Mouse (Mus musculus): ENCODE results near the gene Rab44. TPM values are rescaled to one million over a fixed set of nuclear protein-coding genes. Genes with fewer than 3 reads are reported as not detected.
"Not testable (repeated sequence)": the region's sequence is repeated elsewhere in the genome, so short reads cannot be mapped to it uniquely, and the experiment has no call there.

Gene Rab44
- 4.9 and 5.2 TPM in 2 replicates for polyA plus RNA-seq (2012; rRNA removed)

DNA sequence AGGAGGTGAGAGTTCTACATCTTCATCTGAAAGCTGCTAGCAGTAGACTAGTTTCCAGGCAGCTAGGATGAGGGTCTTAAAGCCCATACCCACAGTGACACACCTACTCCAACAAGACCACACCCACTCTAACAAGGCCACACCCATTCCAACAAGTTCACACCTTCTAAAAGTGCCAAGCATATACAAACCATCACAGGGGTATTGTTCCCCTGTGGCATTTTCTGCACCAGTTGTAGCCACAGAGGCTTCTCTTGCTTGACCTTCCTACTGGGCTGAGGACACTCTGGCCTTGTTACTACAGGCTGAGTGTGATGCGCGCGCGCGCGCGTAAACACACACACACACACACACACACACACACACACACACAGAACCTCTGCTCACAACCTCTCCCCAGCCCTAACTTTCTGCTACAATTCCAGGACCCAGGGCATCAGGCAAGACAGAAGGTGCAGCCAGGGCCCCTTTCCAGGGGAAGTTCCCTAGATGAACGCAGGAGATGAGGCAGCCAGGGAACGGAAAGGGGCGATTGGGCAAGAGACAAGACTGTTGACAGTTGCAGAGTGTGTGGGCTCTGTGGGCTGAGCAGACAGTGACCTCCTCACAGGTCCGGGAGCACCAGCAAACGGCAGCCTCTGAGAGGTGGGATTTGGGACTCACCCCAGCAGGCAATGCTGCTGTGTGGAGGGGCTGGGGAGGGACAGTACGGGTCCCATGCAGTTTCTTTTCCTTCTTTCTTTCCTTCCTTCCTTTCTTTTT, at the start of gene Rab44:
Gene Rab44 (plus strand): TSS at position 555 of the 762 bp plus-strand sequence.
- peaks cover 2% of the 10 kb centered on the region; the same call in 1 of the 2 replicates for H3K4me1 ChIP-seq (ENCODE audit: control insufficient read depth, insufficient read depth, insufficient read length)
- no peaks in the 10 kb centered on the region for H3K27me3 ChIP-seq (ENCODE audit: control insufficient read depth, insufficient read depth, low read length)
- H3K36me3 ChIP-seq (ENCODE audit: control insufficient read depth, insufficient read depth, low read length), result no peaks in the 10 kb centered on the region
- no peak within 1 kb of the TSS for H3K27ac ChIP-seq (ENCODE audit: insufficient read depth, low read length)
- DNase-seq (ENCODE audit: low read depth in 1 of 2, low spot score in 2 of 2), result no peak
- no peak within 1 kb of the TSS for H3K4me3 ChIP-seq (ENCODE audit: extremely low read depth, insufficient read depth, insufficient read length)
- no peak for TF ChIP-seq POLR2A (IDR thresholded peaks at IDR 0.05; ENCODE audit: low read depth, low read length)
- TF ChIP-seq CTCF (IDR thresholded peaks at IDR 0.05; ENCODE audit: extremely low read depth, insufficient read depth, insufficient read length, insufficient replicate concordance), result no peak
- 71% methylated on average over 13 of the region's 13 CpGs for WGBS

DNA sequence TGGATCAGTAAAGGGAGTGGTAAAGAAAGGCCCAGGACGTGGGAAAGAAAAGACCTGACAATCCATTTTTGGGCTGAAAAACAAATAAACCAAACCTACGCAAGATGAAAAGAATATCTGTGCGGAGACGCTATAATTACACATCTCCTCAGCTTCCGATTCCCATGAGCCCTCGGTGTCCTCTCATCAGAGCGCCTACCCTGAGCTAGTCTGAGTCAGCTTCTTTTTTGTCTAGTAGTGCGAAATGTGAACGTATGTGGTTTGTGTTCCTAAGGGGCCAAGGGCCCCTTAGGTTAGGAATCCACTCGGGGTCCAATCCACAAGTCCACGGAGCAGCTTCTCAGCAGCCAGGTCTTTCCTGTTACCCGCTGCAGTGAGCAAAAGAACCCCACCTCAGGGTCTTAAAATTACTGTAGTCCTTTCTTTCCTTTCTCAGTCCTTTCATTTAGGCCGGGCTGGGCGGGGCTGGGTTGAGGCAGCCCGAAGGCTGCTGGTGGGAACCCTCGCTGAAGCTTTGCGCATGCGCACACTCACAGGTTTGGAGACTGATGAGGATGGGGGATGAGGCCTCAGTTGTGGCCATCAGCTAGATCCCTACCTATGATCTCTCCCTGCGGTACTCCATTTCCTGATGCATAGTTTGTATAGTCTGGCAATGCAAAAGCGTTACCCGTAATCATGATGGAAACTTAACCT, 48.6 kb upstream of the Rab44 start:
- Histone ChIP-seq H3K36me3 (ENCODE audit: control insufficient read depth, insufficient read depth, low read length) (no peaks in the 10 kb centered on the region), H3K4me1 (ENCODE audit: control insufficient read depth, insufficient read depth, insufficient read length) (peaks cover 2% of the 10 kb centered on the region; the same call in 1 of the 2 replicates), H3K27ac (ENCODE audit: insufficient read depth, low read length) (no peak overlapping the region), H3K27me3 (ENCODE audit: control insufficient read depth, insufficient read depth, low read length) (no peaks in the 10 kb centered on the region), H3K4me3 (ENCODE audit: extremely low read depth, insufficient read depth, insufficient read length) (no peak overlapping the region)
- 93% methylated on average over 21 of the region's 21 CpGs for WGBS
- TF ChIP-seq POLR2A (IDR thresholded peaks at IDR 0.05; ENCODE audit: low read depth, low read length), result no peak
- TF ChIP-seq CTCF (IDR thresholded peaks at IDR 0.05; ENCODE audit: extremely low read depth, insufficient read depth, insufficient read length, insufficient replicate concordance), result no peak
- DNase-seq (ENCODE audit: low read depth in 1 of 2, low spot score in 2 of 2), result no peak

DNA sequence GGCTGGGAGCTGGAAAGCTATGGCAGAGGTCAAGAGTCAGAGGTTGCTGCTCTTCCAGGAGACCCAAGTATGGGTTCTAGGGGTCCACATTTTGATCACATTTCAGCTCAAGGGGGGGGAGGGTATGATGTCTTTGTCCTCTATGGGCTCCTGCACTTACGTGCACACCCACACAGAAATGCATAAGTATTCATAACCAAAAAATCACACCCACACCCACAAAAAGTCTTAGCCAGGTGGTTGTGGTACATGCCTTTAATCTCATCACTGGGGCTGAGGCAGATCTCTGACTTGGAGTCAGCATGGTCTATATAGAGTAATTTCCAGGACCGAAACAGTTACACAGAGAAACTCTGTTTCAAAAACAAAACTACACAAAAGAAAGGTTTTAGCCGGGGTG, 48.0 kb upstream of the Rab44 start:
- H3K4me1 ChIP-seq (ENCODE audit: control insufficient read depth, insufficient read depth, insufficient read length), result peaks cover 2% of the 10 kb centered on the region; the same call in 1 of the 2 replicates
- WGBS, result 85% methylated on average over 3 of the region's 3 CpGs
- no peak for DNase-seq (ENCODE audit: low read depth in 1 of 2, low spot score in 2 of 2)
- H3K27me3 ChIP-seq (ENCODE audit: control insufficient read depth, insufficient read depth, low read length), result no peaks in the 10 kb centered on the region
- H3K36me3 ChIP-seq (ENCODE audit: control insufficient read depth, insufficient read depth, low read length), result no peaks in the 10 kb centered on the region
- no peak overlapping the region for H3K4me3 ChIP-seq (ENCODE audit: extremely low read depth, insufficient read depth, insufficient read length)
- no peak overlapping the region for H3K27ac ChIP-seq (ENCODE audit: insufficient read depth, low read length)
- no peak for TF ChIP-seq POLR2A (IDR thresholded peaks at IDR 0.05; ENCODE audit: low read depth, low read length)
- TF ChIP-seq CTCF (IDR thresholded peaks at IDR 0.05; ENCODE audit: extremely low read depth, insufficient read depth, insufficient read length, insufficient replicate concordance), result no peak

DNA sequence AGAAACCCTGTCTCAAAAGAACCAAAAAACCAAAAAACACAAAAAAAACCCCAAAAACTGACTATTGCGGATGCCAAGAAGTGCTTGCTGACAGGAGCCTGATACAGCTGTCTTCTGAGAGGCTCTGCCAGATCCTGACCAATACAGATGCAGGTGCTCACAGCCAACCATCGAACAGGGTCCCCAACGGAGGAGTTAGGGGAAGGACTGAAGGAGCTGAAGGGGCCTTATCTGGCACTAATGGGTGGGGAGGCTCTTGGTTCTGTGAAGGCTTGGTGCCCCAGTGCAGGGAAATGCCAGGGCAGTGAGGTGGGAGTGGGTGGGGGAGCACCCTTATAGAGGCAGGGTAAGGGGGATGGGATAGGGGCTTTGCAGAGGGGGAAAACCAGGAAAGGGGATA, 46.5 kb upstream of the Rab44 start:
- not testable (repeated sequence) for H3K27me3 ChIP-seq (ENCODE audit: control insufficient read depth, insufficient read depth, low read length); H3K4me1 ChIP-seq (ENCODE audit: control insufficient read depth, insufficient read depth, insufficient read length); H3K36me3 ChIP-seq (ENCODE audit: control insufficient read depth, insufficient read depth, low read length); H3K4me3 ChIP-seq (ENCODE audit: extremely low read depth, insufficient read depth, insufficient read length); H3K27ac ChIP-seq (ENCODE audit: insufficient read depth, low read length); DNase-seq (ENCODE audit: low read depth in 1 of 2, low spot score in 2 of 2)
- WGBS, result 74% methylated on average over 3 of the region's 3 CpGs

DNA sequence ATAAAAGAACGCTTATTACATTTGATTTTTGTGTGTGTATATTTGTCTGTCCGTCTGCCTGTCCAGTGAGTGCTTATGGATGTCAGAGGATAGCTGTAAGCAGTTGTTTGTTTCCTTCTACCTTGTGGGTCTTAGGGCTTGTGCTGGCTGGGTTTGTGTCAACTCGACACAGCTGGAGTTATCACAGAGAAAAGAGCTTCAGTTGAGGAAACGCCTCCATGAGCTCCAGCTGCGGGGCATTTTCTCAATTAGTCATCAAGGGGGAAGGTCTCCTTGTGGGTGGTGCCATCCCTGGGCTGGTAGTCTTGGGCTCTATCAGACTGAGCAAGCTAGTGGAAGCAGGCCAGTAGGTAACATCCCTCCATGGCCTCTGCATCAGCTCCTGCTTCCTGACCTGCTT, 46.1 kb upstream of the Rab44 start:
- TF ChIP-seq POLR2A (IDR thresholded peaks at IDR 0.05; ENCODE audit: low read depth, low read length), result no peak
- no peak for TF ChIP-seq CTCF (IDR thresholded peaks at IDR 0.05; ENCODE audit: extremely low read depth, insufficient read depth, insufficient read length, insufficient replicate concordance)
- no peak for DNase-seq (ENCODE audit: low read depth in 1 of 2, low spot score in 2 of 2)
- Histone ChIP-seq H3K36me3 (ENCODE audit: control insufficient read depth, insufficient read depth, low read length) (no peaks in the 10 kb centered on the region), H3K27me3 (ENCODE audit: control insufficient read depth, insufficient read depth, low read length) (no peaks in the 10 kb centered on the region), H3K4me1 (ENCODE audit: control insufficient read depth, insufficient read depth, insufficient read length) (peaks cover 8% of the 10 kb centered on the region; the same call in 1 of the 2 replicates), H3K4me3 (ENCODE audit: extremely low read depth, insufficient read depth, insufficient read length) (no peak overlapping the region), H3K27ac (ENCODE audit: insufficient read depth, low read length) (no peak overlapping the region)
- WGBS, result 64% methylated on average over 5 of the region's 5 CpGs

DNA sequence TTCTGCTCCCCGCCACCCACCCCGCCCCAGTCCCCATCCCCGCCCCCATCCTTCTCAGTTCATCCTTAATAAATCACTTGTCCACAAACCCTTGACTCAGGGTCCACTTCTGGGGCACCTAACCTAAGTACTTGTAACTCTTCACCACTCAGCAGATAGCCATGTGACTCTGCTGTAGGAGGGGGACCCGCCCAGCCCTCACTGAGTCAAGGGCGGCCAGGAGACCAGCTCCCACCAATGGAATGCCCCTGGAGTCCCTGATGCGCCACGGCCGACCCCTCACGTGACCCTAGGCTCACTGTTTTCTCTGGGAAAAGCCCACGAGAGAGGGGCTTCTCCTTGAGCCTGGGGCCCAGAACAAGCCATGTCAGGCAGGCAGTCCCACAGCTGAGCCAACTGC, 44.9 kb upstream of the Rab44 start:
- 88% methylated on average over 10 of the region's 10 CpGs for WGBS

DNA sequence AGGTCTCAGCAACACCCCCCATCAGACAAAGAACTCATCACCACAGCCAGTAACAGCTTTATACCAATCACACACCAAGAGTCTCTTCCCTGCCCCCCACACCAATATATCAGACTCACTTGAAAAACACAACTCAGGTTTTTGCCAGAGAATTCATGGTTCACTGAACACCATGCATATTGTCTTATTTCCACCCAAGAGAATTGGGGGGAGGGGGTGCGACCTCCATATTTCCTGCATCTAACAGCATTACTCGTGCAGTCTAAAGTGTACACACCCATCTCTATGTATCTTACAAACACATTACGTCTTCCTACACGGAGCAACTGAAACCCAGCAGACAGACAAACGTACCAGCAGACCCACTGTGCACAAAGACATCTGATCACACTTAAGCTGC, 42.1 kb upstream of the Rab44 start:
- Histone ChIP-seq H3K4me3 (ENCODE audit: extremely low read depth, insufficient read depth, insufficient read length) (no peak overlapping the region), H3K27ac (ENCODE audit: insufficient read depth, low read length) (no peak overlapping the region), H3K27me3 (ENCODE audit: control insufficient read depth, insufficient read depth, low read length) (no peaks in the 10 kb centered on the region), H3K36me3 (ENCODE audit: control insufficient read depth, insufficient read depth, low read length) (no peaks in the 10 kb centered on the region), H3K4me1 (ENCODE audit: control insufficient read depth, insufficient read depth, insufficient read length) (peaks cover 8% of the 10 kb centered on the region; the same call in 1 of the 2 replicates)
- TF ChIP-seq CTCF (IDR thresholded peaks at IDR 0.05; ENCODE audit: extremely low read depth, insufficient read depth, insufficient read length, insufficient replicate concordance) (no peak), POLR2A (IDR thresholded peaks at IDR 0.05; ENCODE audit: low read depth, low read length) (no peak)
- 46% methylated on average over 5 of the region's 5 CpGs for WGBS
- no peak for DNase-seq (ENCODE audit: low read depth in 1 of 2, low spot score in 2 of 2)

More for the DNA sequence above, 44.9 kb upstream of the Rab44 start:
- H3K36me3 ChIP-seq (ENCODE audit: control insufficient read depth, insufficient read depth, low read length), result no peaks in the 10 kb centered on the region
- H3K27me3 ChIP-seq (ENCODE audit: control insufficient read depth, insufficient read depth, low read length), result no peaks in the 10 kb centered on the region
- H3K4me1 ChIP-seq (ENCODE audit: control insufficient read depth, insufficient read depth, insufficient read length), result peaks cover 8% of the 10 kb centered on the region; the same call in 1 of the 2 replicates
- TF ChIP-seq POLR2A (IDR thresholded peaks at IDR 0.05; ENCODE audit: low read depth, low read length) (no peak), CTCF (IDR thresholded peaks at IDR 0.05; ENCODE audit: extremely low read depth, insufficient read depth, insufficient read length, insufficient replicate concordance) (no peak)
- no peak for DNase-seq (ENCODE audit: low read depth in 1 of 2, low spot score in 2 of 2)
- H3K4me3 ChIP-seq (ENCODE audit: extremely low read depth, insufficient read depth, insufficient read length), result no peak overlapping the region
- H3K27ac ChIP-seq (ENCODE audit: insufficient read depth, low read length), result no peak overlapping the region

Measured in spleen, adult 2 months (tissue).